Mouse (Mus musculus) cerebellum, adult 2 months (tissue): Measurements from ENCODE around the gene Rasd2.

ENCODE experiments used
- CTCF ChIP-seq: fragments of 200-500 bp; IDR thresholded peaks from 2 replicates; pipeline ENCODE4 v1.5.1; 2011; ENCODE audit warnings: low read depth, mild to moderate bottlenecking, control low read depth, low read length, moderate library complexity, borderline replicate concordance; ENCODE audit not compliant: insufficient read depth
- POLR2A ChIP-seq: fragments of 200-500 bp; IDR thresholded peaks from 2 replicates; pipeline ENCODE4 v1.6.1; 2011; ENCODE audit warnings: low read length, control low read depth, borderline replicate concordance; ENCODE audit not compliant: insufficient read depth

- TF ChIP-seq POLR2A: no peak
- no peak for TF ChIP-seq CTCF
These were observed 14.6 kb upstream of the Rasd2 start for GRCm38 (mm10) chr8:75198988-75199765.
